ENCODE assay signal across 16 mouse cellular contexts in the genomic region with DNA sequence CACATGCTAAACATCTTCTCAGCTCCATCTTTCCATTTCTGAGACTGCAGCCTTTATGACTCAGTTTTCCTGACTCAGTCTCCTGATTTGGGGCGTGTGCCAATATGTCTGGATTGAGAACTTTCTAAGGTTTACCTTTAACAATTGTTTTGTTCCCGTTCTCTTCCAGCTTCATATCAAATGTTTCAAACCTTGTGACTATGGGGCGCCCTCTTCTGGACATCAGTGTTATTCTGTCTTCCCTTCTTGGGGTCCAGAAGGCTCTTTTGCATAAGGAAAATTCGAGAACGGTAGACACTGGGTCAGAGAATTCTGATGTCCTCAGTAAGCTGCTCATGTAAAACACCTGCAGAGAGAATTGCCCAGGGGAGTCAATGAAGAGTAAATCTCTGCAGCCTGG. TPM values are rescaled to one million over a fixed set of nuclear protein-coding genes. Genes with fewer than 3 reads are reported as not detected.
A peak's percentile ranks its signal among the peaks of the same experiment; 100 is the strongest.
DNase-seq lines count a peak whose midpoint lies in the region; TF ChIP-seq lines count a peak whose summit lies in the region.
"Not testable (repeated sequence)": the region's sequence is repeated elsewhere in the genome, so short reads cannot be mapped to it uniquely, and the experiment has no call there.
"Had no signal": no experiment of that assay in that cellular context is flagged by ENCODE, and none has a peak within 500 bp of the region (broad histone marks: within the 10 kb centered on the region; RNA-seq: fewer than 3 reads in every experiment).

No protein-coding gene starts in this region.

- not testable (repeated sequence) for TF ChIP-seq POLR2A in kidney, adult 2 months (IDR thresholded peaks at IDR 0.05; ENCODE audit: low read depth, low read length); liver, adult 2 months (IDR thresholded peaks at IDR 0.05; ENCODE audit: extremely low read depth, insufficient read depth, low read length)

- not testable (repeated sequence) for H3K27me3 ChIP-seq in kidney, adult 2 months (replicated peaks; ENCODE audit: control insufficient read depth, insufficient read depth, low read length); liver, adult 2 months (ENCODE audit: control insufficient read depth, insufficient read depth, low read length)

- not testable (repeated sequence) for H3K27ac ChIP-seq in kidney, adult 2 months (ENCODE audit: insufficient read depth, low read depth, low read length); liver, adult 2 months (replicated peaks; ENCODE audit: insufficient read depth, low read depth, low read length)

- 29% methylated on average over 5 of the region's 5 CpGs for WGBS in kidney, adult 2 months
- 26% methylated on average over 5 of the region's 5 CpGs for WGBS in liver, adult 2 months

- peak; percentile 7 for DNase-seq in WW6 (ENCODE audit: low read depth, low spot score)
- peak; percentile 9 to 14 for DNase-seq in cerebellum, adult 18-20 months
- peak; percentile 4 to 6 for DNase-seq in frontal cortex, postnatal 25 days (ENCODE audit: low spot score in 2 of 2)
- DNase-seq in kidney, adult 2 months = peak; percentile 51
- peak; percentile 48 to 60 for DNase-seq in layer of hippocampus, postnatal 10 days (ENCODE audit: low spot score in 2 of 2)
- peak; percentile 18 for DNase-seq in liver, adult 2 months (ENCODE audit: extremely low read depth, low read depth, low spot score)
- peak; percentile 14 for DNase-seq in retina, postnatal 7 days (ENCODE audit: low read depth, low spot score)
- DNase-seq in urinary bladder, postnatal 36 days (ENCODE audit: low spot score in 2 of 2) = peak; percentile 2 to 9

- H3K79me2 ChIP-seq in liver, adult 2 months (ENCODE audit: control insufficient read depth, insufficient read depth, low read length) = not testable (repeated sequence)

- 0 out of 2 replicates have a peak, but pooled peaks have one; percentile 11 for TF ChIP-seq CTCF in kidney, adult 2 months (conservative IDR thresholded peaks at IDR 0.05; ENCODE audit: insufficient read depth, insufficient read length, low read depth, low read length)
- TF ChIP-seq CTCF in liver, adult 2 months (IDR thresholded peaks at IDR 0.05; ENCODE audit: low read depth, low read length) = not testable (repeated sequence)

- not testable (repeated sequence) for H3K4me3 ChIP-seq in kidney, adult 2 months (ENCODE audit: insufficient read depth, low read depth, low read length); liver, adult 2 months (ENCODE audit: insufficient read depth, low read depth, low read length)

- H3K36me3 ChIP-seq in kidney, adult 2 months (ENCODE audit: control insufficient read depth, insufficient read depth, low read length); liver, adult 2 months (ENCODE audit: control insufficient read depth, insufficient read depth, low read length): not testable (repeated sequence)

- not testable (repeated sequence) for H3K9ac ChIP-seq in liver, adult 2 months (ENCODE audit: low read depth, low read length)

- H3K4me1 ChIP-seq in kidney, adult 2 months (ENCODE audit: control insufficient read depth, insufficient read depth, low read length); liver, adult 2 months (ENCODE audit: control insufficient read depth, insufficient read depth, low read length): not testable (repeated sequence)

RNA-seq across cellular contexts. Expression of gene Fbxw24, which starts 19.0 kb away (rescaled TPM):
- not detected in 2 replicates for polyA plus RNA-seq in kidney, adult 2 months (2012; rRNA removed)
- not detected for total RNA-seq in layer of hippocampus, postnatal 10 days (2021)
- not detected in 2 replicates for total RNA-seq in liver, adult 2 months (2014; rRNA removed)
- polyA plus RNA-seq in liver, adult 2 months (2012; rRNA removed) = not detected in 2 replicates
- total RNA-seq: gastrocnemius, postnatal 25 days; heart, postnatal 10 days; neutrophil, adult 5-6 weeks had no signal
- polyA plus RNA-seq: activated CD4-positive, CD25-positive, alpha-beta regulatory T cell, adult 4 months; forebrain, embryonic 10.5 days; lung, adult 2 months; midbrain, embryonic 13.5 days; stomach, embryonic 14.5 days had no signal

RNA-seq across cellular contexts. Expression of gene Fbxw15, which starts 38.8 kb away (rescaled TPM):
- 0.61 and 0.67 TPM in 2 replicates for polyA plus RNA-seq in kidney, adult 2 months (2012; rRNA removed)
- total RNA-seq in layer of hippocampus, postnatal 10 days (2021) = not detected
- not detected in 2 replicates for total RNA-seq in liver, adult 2 months (2014; rRNA removed)
- not detected in 2 replicates for polyA plus RNA-seq in liver, adult 2 months (2012; rRNA removed)
- total RNA-seq: gastrocnemius, postnatal 25 days; heart, postnatal 10 days; neutrophil, adult 5-6 weeks had no signal
- polyA plus RNA-seq: activated CD4-positive, CD25-positive, alpha-beta regulatory T cell, adult 4 months; forebrain, embryonic 10.5 days; lung, adult 2 months; midbrain, embryonic 13.5 days; stomach, embryonic 14.5 days had no signal

RNA-seq across cellular contexts. Expression of gene Fbxw25, which starts 57.6 kb away (rescaled TPM):
- polyA plus RNA-seq in kidney, adult 2 months (2012; rRNA removed) = not detected in 2 replicates
- not detected for total RNA-seq in layer of hippocampus, postnatal 10 days (2021)
- not detected in 2 replicates for total RNA-seq in liver, adult 2 months (2014; rRNA removed)
- not detected in 2 replicates for polyA plus RNA-seq in liver, adult 2 months (2012; rRNA removed)
- total RNA-seq: gastrocnemius, postnatal 25 days; heart, postnatal 10 days; neutrophil, adult 5-6 weeks had no signal
- polyA plus RNA-seq: activated CD4-positive, CD25-positive, alpha-beta regulatory T cell, adult 4 months; forebrain, embryonic 10.5 days; lung, adult 2 months; midbrain, embryonic 13.5 days; stomach, embryonic 14.5 days had no signal
